Mouse (Mus musculus): ENCODE results near the gene Fstl5. TPM values are rescaled to one million over a fixed set of nuclear protein-coding genes. Genes with fewer than 3 reads are reported as not detected.

The Fstl5 gene
- polyA plus RNA-seq, 1 experiment, result not detected

GRCm38 (mm10) chr3:76697134-76697629 is 623.1 kb downstream of the Fstl5 start:
- TF ChIP-seq CTCF (IDR thresholded peaks at IDR 0.05; ENCODE audit: control insufficient read depth, insufficient read depth, low read length) (no peak), POLR2A (IDR thresholded peaks at IDR 0.05; ENCODE audit: borderline replicate concordance, control insufficient read depth, low read depth, low read length) (no peak)
- Histone ChIP-seq H3K4me1 (ENCODE audit: control insufficient read depth, insufficient read depth, low read length) (no peaks in the 10 kb centered on the region), H3K4me3 (replicated peaks; ENCODE audit: control insufficient read depth, low read depth, low read length) (no peak overlapping the region), H3K27ac (ENCODE audit: control insufficient read depth, insufficient read depth, low read depth, low read length, poor library complexity) (no peak overlapping the region)
- WGBS, result 43% methylated on average over 1 of the region's 1 CpGs

- WGBS, result 70% methylated on average over 2 of the region's 2 CpGs
- Histone ChIP-seq H3K4me1 (ENCODE audit: control insufficient read depth, insufficient read depth, low read length) (no peaks in the 10 kb centered on the region), H3K4me3 (replicated peaks; ENCODE audit: control insufficient read depth, low read depth, low read length) (no peak overlapping the region), H3K27ac (ENCODE audit: control insufficient read depth, insufficient read depth, low read depth, low read length, poor library complexity) (no peak overlapping the region)
- TF ChIP-seq POLR2A (IDR thresholded peaks at IDR 0.05; ENCODE audit: borderline replicate concordance, control insufficient read depth, low read depth, low read length) (no peak), CTCF (IDR thresholded peaks at IDR 0.05; ENCODE audit: control insufficient read depth, insufficient read depth, low read length) (no peak)
Measured at GRCm38 (mm10) chr3:76739221-76739620, 665.2 kb downstream of the Fstl5 start.

Other genes with a start within 250 kb of the Fstl5 start
- gene Golim4, start 117.3 kb upstream of the Fstl5 start, polyA plus RNA-seq (2011; ENCODE audit: insufficient read depth, insufficient read length, low replicate concordance, missing spikeins), result 26.7 and 51.2 TPM in 2 replicates

Measured in bone marrow, adult 2 months (tissue).